In the genomic region with DNA sequence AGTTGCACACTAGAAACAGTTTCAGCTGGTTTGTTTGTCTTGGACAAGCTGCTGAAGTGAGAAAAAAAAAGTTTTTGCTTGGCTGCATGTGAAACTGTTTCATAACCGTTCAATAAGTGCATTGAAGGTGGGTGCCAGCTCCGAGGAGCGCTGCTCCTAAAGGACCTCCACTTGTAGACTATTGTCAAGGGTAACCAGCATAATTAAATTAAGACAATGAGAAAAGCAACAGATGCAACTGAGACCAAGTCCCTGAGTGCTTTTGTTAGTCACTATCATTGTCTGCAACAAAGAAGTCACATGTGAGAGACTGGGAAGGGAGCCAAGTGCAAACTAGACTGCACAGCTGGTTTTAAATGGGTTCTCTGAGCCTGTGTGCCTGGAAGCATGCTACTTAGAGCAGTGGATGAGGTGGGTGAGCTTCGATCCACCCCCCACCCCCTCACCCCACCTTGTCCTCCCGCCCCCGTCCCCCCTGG, we compare ENCODE assay signal across 8 mouse cellular contexts.
DNase-seq lines count a peak whose midpoint lies in the region; ATAC-seq lines count a peak whose summit lies in the region.

No protein-coding gene starts in this region.

- H3K27ac ChIP-seq in embryonic facial prominence, embryonic 15.5 days (replicated peaks): peak overlapping the region; percentile 39; the same call in 1 of the 2 replicates
- H3K27ac ChIP-seq in heart, embryonic 10.5 days: peak overlapping the region; percentile 64; the same call in 1 of the 2 replicates
- H3K27ac ChIP-seq in kidney, embryonic 15.5 days: peak overlapping the region; percentile 56
- H3K27ac ChIP-seq in limb, embryonic 12.5 days: peak overlapping the region; percentile 3
- no peak overlapping the region; the same call in 1 of the 2 replicates for H3K27ac ChIP-seq in neural tube, embryonic 15.5 days (replicated peaks)

- H3K36me3 ChIP-seq in embryonic facial prominence, embryonic 15.5 days: no peaks in the 10 kb centered on the region
- H3K36me3 ChIP-seq in heart, embryonic 10.5 days: 0 out of 2 replicates have a peak, but pooled peaks cover 4% of the 10 kb centered on the region
- no peaks in the 10 kb centered on the region for H3K36me3 ChIP-seq in kidney, embryonic 15.5 days
- no peaks in the 10 kb centered on the region for H3K36me3 ChIP-seq in limb, embryonic 12.5 days
- no peaks in the 10 kb centered on the region for H3K36me3 ChIP-seq in neural tube, embryonic 15.5 days

- no peaks in the 10 kb centered on the region for H3K27me3 ChIP-seq in embryonic facial prominence, embryonic 15.5 days
- H3K27me3 ChIP-seq in heart, embryonic 10.5 days (ENCODE audit: insufficient read depth, poor library complexity, severe bottlenecking): no peaks in the 10 kb centered on the region
- no peaks in the 10 kb centered on the region for H3K27me3 ChIP-seq in kidney, embryonic 15.5 days
- no peaks in the 10 kb centered on the region for H3K27me3 ChIP-seq in limb, embryonic 12.5 days
- no peaks in the 10 kb centered on the region for H3K27me3 ChIP-seq in neural tube, embryonic 15.5 days (replicated peaks)

- no peak overlapping the region for H3K4me3 ChIP-seq in embryonic facial prominence, embryonic 15.5 days (replicated peaks)
- H3K4me3 ChIP-seq in heart, embryonic 10.5 days: no peak overlapping the region
- H3K4me3 ChIP-seq in kidney, embryonic 15.5 days (replicated peaks): no peak overlapping the region
- H3K4me3 ChIP-seq in limb, embryonic 12.5 days (replicated peaks): no peak overlapping the region
- H3K4me3 ChIP-seq in neural tube, embryonic 15.5 days (replicated peaks): no peak overlapping the region

- peaks cover 12% of the 10 kb centered on the region for H3K4me1 ChIP-seq in embryonic facial prominence, embryonic 15.5 days
- H3K4me1 ChIP-seq in heart, embryonic 10.5 days: peaks cover 12% of the 10 kb centered on the region
- H3K4me1 ChIP-seq in kidney, embryonic 15.5 days: peaks cover 14% of the 10 kb centered on the region
- H3K4me1 ChIP-seq in limb, embryonic 12.5 days (replicated peaks): peaks cover 7% of the 10 kb centered on the region
- peaks cover 13% of the 10 kb centered on the region for H3K4me1 ChIP-seq in neural tube, embryonic 15.5 days

- peak; percentile 7 to 16 for DNase-seq in cerebellum, postnatal 14 days
- DNase-seq in cerebellum, adult 11 months: no peak
- DNase-seq in heart, embryonic 10.5 days (ENCODE audit: low spot score): peak; percentile 77
- DNase-seq in thymus, postnatal 0 days (ENCODE audit: low spot score): no peak

- no peak overlapping the region for H3K4me2 ChIP-seq in embryonic facial prominence, embryonic 15.5 days (replicated peaks)
- H3K4me2 ChIP-seq in kidney, embryonic 15.5 days: peak overlapping the region; percentile 0; the same call in 1 of the 2 replicates
- 0 out of 2 replicates have a peak overlapping the region, but pooled peaks have one; percentile 2 for H3K4me2 ChIP-seq in limb, embryonic 12.5 days
- H3K4me2 ChIP-seq in neural tube, embryonic 15.5 days: peak overlapping the region; percentile 29; the same call in 1 of the 2 replicates

- no peak overlapping the region for H3K9ac ChIP-seq in embryonic facial prominence, embryonic 15.5 days
- no peak overlapping the region for H3K9ac ChIP-seq in kidney, embryonic 15.5 days
- H3K9ac ChIP-seq in limb, embryonic 12.5 days (replicated peaks): no peak overlapping the region
- H3K9ac ChIP-seq in neural tube, embryonic 15.5 days (replicated peaks): no peak overlapping the region

- no peaks in the 10 kb centered on the region for H3K9me3 ChIP-seq in embryonic facial prominence, embryonic 15.5 days (replicated peaks)
- H3K9me3 ChIP-seq in heart, embryonic 10.5 days: no peaks in the 10 kb centered on the region
- H3K9me3 ChIP-seq in kidney, embryonic 15.5 days (replicated peaks): no peaks in the 10 kb centered on the region
- no peaks in the 10 kb centered on the region for H3K9me3 ChIP-seq in limb, embryonic 12.5 days
- H3K9me3 ChIP-seq in neural tube, embryonic 15.5 days (replicated peaks): no peaks in the 10 kb centered on the region

- ATAC-seq in embryonic facial prominence, embryonic 15.5 days (ENCODE audit: insufficient number of reproducible peaks, low FRiP score, low TSS enrichment, low read depth): peak; percentile 85
- peak; percentile 69; the same call in 1 of the 2 replicates for ATAC-seq in kidney, embryonic 15.5 days (replicated peaks; ENCODE audit: low FRiP score)
- peak; percentile 75; the same call in 1 of the 2 replicates for ATAC-seq in limb, embryonic 12.5 days (ENCODE audit: insufficient number of reproducible peaks, insufficient read depth, low FRiP score, low TSS enrichment, low read depth)
- peak; percentile 92 for ATAC-seq in neural tube, embryonic 15.5 days (ENCODE audit: low FRiP score)

- WGBS in embryonic facial prominence, embryonic 15.5 days: 25% methylated on average over 6 of the region's 6 CpGs
- WGBS in heart, embryonic 10.5 days: 54% methylated on average over 6 of the region's 6 CpGs
- WGBS in kidney, embryonic 15.5 days: 39% methylated on average over 6 of the region's 6 CpGs
- 49% methylated on average over 6 of the region's 6 CpGs for WGBS in limb, embryonic 12.5 days
- WGBS in neural tube, embryonic 15.5 days: 4% methylated on average over 6 of the region's 6 CpGs

Comparison
In these comparisons a context has a peak if more than half of its experiments do, and no peak if none do; other contexts are left out.
1. DNase-seq: peak in cerebellum, postnatal 14 days (2 of 2) and heart, embryonic 10.5 days (single experiment); none in cerebellum, adult 11 months (single experiment) and thymus, postnatal 0 days (single experiment).
2. Peak in every context shown above with its lines, with median percentiles within 50 percentile points of each other: ATAC-seq.